Mouse (Mus musculus) embryo, embryonic 10 days (tissue): ENCODE measurements around the gene Mgat2.
A peak's percentile ranks its signal among the peaks of the same experiment; 100 is the strongest.

Experiments used
- DNase-seq: peaks from one replicate; pipeline ENCODE4 v3.0.0-alpha.2; 2015; ENCODE audit warnings: low spot score

Mgat2 gene

DNA sequence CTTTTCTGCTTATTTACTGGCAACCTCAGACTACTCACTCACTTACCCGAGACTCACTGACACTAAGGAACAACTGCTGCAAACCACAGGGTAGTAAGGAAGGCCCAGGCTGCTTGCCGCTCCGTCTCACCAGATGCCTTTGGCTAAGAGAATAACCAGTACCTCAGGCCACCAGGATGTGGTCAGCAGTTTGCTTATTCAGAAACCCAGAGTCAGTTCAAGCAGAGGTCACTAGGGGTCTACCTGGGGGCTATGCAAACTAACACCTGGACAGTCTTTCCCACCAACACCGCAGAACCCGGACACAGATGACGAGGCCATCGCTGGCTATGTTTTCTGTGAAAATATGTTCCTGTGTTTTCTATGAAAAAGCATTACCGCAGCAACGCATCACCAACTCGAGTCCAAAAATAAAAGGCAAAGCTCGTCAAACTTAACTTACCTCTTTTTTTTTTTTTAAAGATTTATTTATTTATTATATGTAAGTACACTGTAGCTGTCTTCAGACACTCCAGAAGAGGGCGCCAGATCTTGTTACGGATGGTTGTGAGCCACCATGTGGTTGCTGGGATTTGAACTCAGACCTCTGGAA lies 29.3 kb downstream of the Mgat2 start:
- DNase-seq: no peak

DNA sequence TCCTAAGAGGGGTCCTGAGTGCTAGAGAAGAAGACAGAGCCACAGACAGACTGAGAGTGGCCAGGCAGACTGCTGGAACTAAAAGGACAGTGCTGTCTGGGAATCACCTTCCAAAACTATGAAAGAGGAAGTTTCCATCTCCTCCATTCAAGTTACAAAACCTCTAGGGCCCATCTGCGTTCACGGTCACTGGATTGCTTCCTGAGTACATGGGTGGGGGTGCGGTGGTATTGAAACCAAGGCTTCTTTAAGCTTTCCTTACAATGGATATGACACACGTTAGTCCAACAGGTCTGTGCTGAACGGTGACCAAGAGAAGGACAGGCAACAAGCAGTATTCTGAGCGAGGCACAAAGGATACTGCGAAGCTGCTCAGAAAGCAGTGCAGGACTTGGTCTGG lies 30.4 kb downstream of the Mgat2 start:
- DNase-seq: no peak

GRCm38 (mm10) chr12:69215000-69215785 lies 31.2 kb downstream of the Mgat2 start:
- no peak for DNase-seq

DNA sequence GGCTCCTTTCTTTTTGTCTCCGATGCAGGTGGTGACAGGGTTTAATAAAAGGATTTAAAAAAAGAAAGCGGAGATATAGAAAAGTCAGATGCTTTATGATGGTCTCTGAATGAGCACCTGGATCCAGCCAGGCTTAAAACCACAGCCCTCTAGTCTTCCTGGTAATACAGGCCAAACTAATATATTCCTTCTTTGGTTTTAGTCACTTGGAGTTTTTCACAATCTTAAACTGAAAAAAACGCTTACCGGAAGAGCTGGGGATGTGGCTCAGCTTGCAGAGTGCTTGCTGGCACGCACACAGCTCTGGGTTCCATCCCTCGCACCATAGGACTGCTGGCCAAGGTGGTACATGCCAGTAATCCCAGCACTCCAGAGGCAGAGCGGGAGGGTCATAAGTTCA lies 32.6 kb downstream of the Mgat2 start:
- no peak for DNase-seq

GRCm38 (mm10) chr12:69220613-69221277 lies 36.8 kb downstream of the Mgat2 start:
- no peak for DNase-seq

DNA sequence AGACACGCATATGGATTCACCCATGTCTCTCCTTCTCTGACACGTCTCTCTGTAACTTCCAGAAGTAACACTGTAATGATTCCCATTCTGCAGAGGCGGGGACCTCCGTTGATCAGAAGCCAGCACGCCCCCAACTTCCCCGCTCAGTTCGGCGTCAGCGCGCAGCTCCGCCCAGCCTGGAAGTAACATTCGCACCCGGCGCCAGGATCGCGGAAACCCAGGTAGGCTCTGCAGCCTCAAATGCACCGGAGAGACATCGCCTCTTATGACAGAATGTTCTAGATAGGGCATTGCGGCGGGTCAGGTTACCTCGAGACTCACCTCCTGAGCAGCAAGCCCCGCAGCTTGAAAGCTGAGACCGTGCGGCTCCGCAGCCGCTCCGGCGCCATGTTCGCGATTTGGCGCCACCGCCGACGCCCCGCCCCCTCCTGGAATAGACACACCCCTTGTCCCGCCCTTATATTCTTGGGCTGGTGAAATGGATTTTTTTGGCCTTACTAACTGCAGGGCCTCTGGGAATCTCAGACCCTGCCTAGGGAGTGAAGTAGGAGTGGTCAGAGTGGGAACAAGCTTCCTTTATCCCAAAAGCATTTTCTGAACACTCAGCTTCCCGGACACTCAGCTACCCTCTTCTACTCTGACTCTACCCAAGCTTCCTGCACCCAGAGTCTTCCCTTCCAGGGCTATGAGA lies 44.0 kb downstream of the Mgat2 start, which contains the start of gene Pole2:
Gene Pole2, minus strand, starts transcription at position 420 of the 691 bp plus-strand sequence.
- peak; percentile 90 for DNase-seq

GRCm38 (mm10) chr12:69229251-69229650 lies 45.3 kb downstream of the Mgat2 start:
- DNase-seq: peak; percentile 18

DNA sequence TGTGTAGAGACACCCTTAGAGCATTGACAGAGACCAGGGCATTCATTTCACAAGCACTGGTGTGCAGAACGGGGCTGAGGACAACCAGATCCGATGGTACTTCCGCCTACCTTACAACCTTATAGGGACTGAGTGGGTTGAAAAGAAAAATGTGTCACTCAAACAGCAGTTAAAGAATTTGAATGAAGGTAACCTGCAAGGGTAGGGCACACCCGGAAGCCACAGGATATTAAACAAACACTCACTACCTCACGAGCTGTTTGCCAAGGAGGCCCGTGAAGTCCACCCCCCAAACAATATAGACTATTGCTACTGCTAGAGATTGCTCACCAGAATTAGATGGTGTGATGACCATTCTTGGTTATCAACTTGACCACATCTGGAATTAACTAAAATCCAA lies 51.8 kb downstream of the Mgat2 start:
- DNase-seq: no peak
